Mouse (Mus musculus) embryonic fibroblast, embryonic 13.5 days (primary cell): Measurements from ENCODE around the gene Tfip11. TPM values are rescaled to one million over a fixed set of nuclear protein-coding genes. Genes with fewer than 3 reads are reported as not detected.
A peak's percentile ranks its signal among the peaks of the same experiment; 100 is the strongest.

Source experiments
- H3K27ac ChIP-seq: 2 replicates; pipeline ENCODE4 v1.5.1; 2012; ENCODE audit warnings: low read length, control low read depth, inconsistent platforms; ENCODE audit not compliant: insufficient read depth
- H3K4me1 ChIP-seq: 2 replicates; pipeline ENCODE4 v1.6.1; 2011; ENCODE audit warnings: low read length; ENCODE audit not compliant: control insufficient read depth, insufficient read depth
- H3K4me3 ChIP-seq: 2 replicates; pipeline ENCODE4 v1.5.1; 2011; ENCODE audit warnings: mild to moderate bottlenecking, control low read depth, low read length; ENCODE audit not compliant: insufficient read depth
- CTCF ChIP-seq: IDR thresholded peaks from 2 replicates; pipeline ENCODE4 v1.5.1; 2011; ENCODE audit warnings: mild to moderate bottlenecking, control low read depth, low read length, moderate library complexity, borderline replicate concordance; ENCODE audit not compliant: insufficient read depth
- POLR2A ChIP-seq: IDR thresholded peaks from 2 replicates; pipeline ENCODE4 v1.6.1; 2011; ENCODE audit warnings: low read depth, mild to moderate bottlenecking, control low read depth, low read length, moderate library complexity
- polyA plus RNA-seq: library from polyadenylated mRNA; stranded (reverse); fragments of >200 nt; gene quantifications from 2 replicates; pipeline ENCODE4 v1.2.4, GENCODE M21; 2011; ENCODE audit warnings: low read depth; ENCODE audit not compliant: missing spikeins, insufficient read length

Gene Tfip11
- polyA plus RNA-seq, 1 experiment, result 15.6 TPM

DNA sequence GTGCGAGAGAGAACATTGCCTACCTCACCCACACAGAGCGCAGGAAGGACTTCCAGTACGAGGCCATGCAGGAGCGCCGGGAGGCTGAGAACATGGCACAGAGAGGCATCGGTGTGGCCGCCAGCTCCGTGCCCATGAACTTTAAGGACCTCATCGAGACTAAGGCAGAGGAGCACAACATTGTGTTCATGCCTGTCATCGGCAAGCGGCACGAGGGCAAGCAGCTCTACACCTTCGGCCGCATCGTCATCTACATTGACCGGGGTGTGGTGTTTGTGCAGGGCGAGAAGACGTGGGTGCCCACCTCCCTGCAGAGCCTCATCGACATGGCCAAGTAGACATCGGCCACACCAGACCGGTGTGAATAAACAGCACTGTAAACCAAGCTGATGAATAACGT, 10.8 kb downstream of the Tfip11 start:
- H3K4me1 ChIP-seq, result no peaks in the 10 kb centered on the region
- no peak overlapping the region for H3K4me3 ChIP-seq
- no peak overlapping the region for H3K27ac ChIP-seq
- TF ChIP-seq POLR2A (no peak), CTCF (no peak)

DNA sequence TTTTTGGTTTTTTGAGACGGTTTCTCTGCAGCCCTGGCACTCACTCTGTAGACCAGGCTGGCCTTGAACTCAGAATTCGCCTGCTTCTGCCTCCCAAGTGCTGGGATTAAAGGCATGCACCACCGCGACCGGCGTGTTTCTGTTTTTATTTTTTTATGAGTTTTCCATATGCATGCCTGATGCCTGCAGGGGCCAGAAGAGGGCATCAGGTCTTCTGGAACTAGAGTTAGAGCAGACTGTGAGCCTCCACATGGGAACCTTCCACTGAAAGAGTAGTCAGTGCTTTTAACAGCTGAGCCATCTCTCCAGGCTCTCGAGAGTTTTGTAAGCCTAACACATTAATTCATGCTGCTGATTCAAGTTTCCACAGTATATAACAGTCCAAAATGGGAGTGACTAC, 13.1 kb downstream of the Tfip11 start:
- H3K4me1 ChIP-seq, result no peaks in the 10 kb centered on the region
- no peak overlapping the region for H3K4me3 ChIP-seq
- no peak overlapping the region for H3K27ac ChIP-seq
- TF ChIP-seq POLR2A (no peak), CTCF (no peak)

- Histone ChIP-seq H3K4me1 (no peaks in the 10 kb centered on the region), H3K27ac (no peak within 1 kb of the TSS), H3K4me3 (peak within 1 kb of the TSS; percentile 98)
- TF ChIP-seq POLR2A, result peak; percentile 59
- TF ChIP-seq CTCF, result no peak
Measured at GRCm38 (mm10) chr5:112342463-112343204, 16.5 kb downstream of the Tfip11 start, which contains the start of the genes Srrd and Hps4. Srrd (minus strand) TSS chr5:112343040. Hps4 (plus strand) TSS chr5:112343083.

DNA sequence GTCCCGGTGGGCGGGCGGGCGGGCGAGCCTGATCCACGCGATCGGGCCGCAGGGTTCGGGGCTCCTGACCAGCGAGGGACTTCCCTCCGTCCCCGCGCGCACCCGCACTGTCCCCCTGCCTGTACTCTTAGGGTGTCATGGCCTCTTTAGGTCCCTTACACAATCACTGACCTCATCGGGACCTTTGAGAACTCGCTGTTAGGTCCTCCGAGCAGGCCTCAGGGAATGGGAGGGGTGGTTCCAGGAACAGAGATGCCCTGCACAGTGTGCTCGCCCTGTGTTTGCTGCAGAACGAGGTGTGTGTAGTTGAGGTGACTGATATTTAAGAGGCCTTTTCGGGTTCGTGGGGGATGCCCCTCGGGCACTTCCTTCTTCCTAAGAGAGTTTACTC, 17.0 kb downstream of the Tfip11 start:
- TF ChIP-seq POLR2A (no peak; the same call in 1 of the 2 replicates), CTCF (no peak)
- no peak overlapping the region for H3K27ac ChIP-seq
- peak overlapping the region; percentile 98 for H3K4me3 ChIP-seq
- no peaks in the 10 kb centered on the region for H3K4me1 ChIP-seq

DNA sequence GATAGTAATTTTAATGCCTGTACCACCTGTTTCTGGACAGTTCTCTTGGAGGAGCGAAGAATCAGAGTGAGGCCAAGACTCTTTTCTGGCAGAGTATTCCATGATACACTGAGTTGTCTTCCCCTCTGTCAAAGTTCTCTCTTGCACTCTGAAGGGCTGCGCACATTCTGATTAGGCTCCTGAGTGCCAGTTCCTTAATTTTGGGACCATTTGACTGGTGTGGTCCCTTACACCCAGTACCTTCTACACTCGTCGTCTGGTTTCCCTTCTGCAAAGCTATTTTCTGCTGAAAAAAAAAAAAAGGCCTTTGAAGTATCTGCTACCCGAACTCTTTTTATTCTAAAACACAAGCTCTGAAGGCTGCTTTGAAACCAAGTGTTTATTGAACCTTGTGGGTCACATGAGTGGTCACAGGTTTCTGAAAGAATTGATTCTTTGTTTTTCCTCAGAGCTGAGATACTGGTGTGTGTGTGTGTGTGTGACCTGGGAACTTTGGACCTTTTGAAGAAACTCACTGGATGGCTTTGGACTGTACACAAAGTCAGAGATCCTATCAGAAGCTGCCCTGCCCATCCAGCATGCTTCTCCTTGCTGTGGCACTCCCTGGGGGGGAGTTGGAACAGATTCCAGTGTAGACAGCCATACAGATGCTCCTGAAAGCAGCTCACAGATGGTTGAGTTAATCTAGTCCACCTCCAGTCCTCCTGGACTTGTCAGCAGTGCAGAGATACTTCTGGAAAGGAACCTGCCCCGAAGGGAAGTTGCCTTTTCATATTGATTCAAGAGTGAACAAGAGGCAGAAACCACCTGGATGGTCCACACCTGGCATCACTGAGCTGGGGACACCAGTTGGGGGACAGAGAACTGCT, 18.2 kb downstream of the Tfip11 start:
- Histone ChIP-seq H3K4me3 (no peak overlapping the region), H3K4me1 (no peaks in the 10 kb centered on the region), H3K27ac (no peak overlapping the region)
- no peak for TF ChIP-seq CTCF
- no peak for TF ChIP-seq POLR2A

- H3K4me1 ChIP-seq, result no peaks in the 10 kb centered on the region
- TF ChIP-seq POLR2A (no peak), CTCF (no peak)
- H3K27ac ChIP-seq, result no peak overlapping the region
- no peak overlapping the region for H3K4me3 ChIP-seq
Measured at GRCm38 (mm10) chr5:112346211-112346965, 20.2 kb downstream of the Tfip11 start.

- Histone ChIP-seq H3K4me3 (no peak overlapping the region), H3K27ac (no peak overlapping the region), H3K4me1 (no peaks in the 10 kb centered on the region)
- TF ChIP-seq CTCF (no peak), POLR2A (no peak)
Measured at GRCm38 (mm10) chr5:112349169-112349568, 23.0 kb downstream of the Tfip11 start.

GRCm38 (mm10) chr5:112355493-112355892, 29.3 kb downstream of the Tfip11 start:
- TF ChIP-seq CTCF (no peak), POLR2A (no peak)
- H3K27ac ChIP-seq, result no peak overlapping the region
- H3K4me3 ChIP-seq, result no peak overlapping the region
- no peaks in the 10 kb centered on the region for H3K4me1 ChIP-seq

- no peak within 1 kb of the TSS for H3K27ac ChIP-seq
- no peak for TF ChIP-seq CTCF
- TF ChIP-seq POLR2A, result no peak
- no peak within 1 kb of the TSS for H3K4me3 ChIP-seq
- H3K4me1 ChIP-seq, result no peaks in the 10 kb centered on the region
Measured at GRCm38 (mm10) chr5:112355910-112356309, 29.8 kb downstream of the Tfip11 start, which contains the start of gene Gm6583. Gm6583 (minus strand) TSS chr5:112356033.

DNA sequence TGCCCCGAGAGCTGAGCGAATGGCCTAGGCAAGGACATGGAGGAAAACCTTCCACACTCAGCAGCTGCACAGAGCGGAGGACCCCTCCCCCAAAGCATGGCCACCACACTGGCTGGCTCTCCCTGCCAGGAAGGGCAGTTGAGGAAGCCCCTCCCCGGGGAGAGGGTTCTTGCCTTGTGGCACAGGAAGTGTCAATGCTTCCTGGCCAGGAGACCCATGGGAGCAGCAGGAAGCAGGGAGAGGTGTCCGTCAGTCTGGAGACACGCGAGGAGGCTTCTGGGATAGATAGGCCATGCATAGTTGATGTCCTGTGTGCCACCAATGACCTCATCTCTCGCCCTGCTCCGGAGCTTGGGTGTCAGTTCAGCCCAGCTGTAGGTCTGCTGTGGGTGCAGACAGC, 30.2 kb downstream of the Tfip11 start:
- no peaks in the 10 kb centered on the region for H3K4me1 ChIP-seq
- no peak overlapping the region for H3K4me3 ChIP-seq
- no peak overlapping the region for H3K27ac ChIP-seq
- TF ChIP-seq CTCF, result no peak
- TF ChIP-seq POLR2A, result no peak
